Mouse (Mus musculus) G1E (cell line): ENCODE data around the gene Syt2.

Source experiments
- CTCF ChIP-seq: IDR thresholded peaks from 2 replicates; pipeline ENCODE4 v1.5.1; 2012; ENCODE audit warnings: low read depth, low read length, inconsistent platforms, mixed read lengths
- GATA1 ChIP-seq: IDR thresholded peaks from 2 replicates; pipeline ENCODE4 v1.6.1; 2012; ENCODE audit warnings: borderline replicate concordance, low read length, inconsistent platforms, mixed read lengths

- no peak for TF ChIP-seq CTCF
- no peak for TF ChIP-seq GATA1
These were observed 64.6 kb downstream of the Syt2 start for GRCm38 (mm10) chr1:134711061-134711460.
